Mouse (Mus musculus) CD4-positive, CD25-positive, alpha-beta regulatory T cell, adult 2 months (primary cell): ENCODE data around the gene Me3.

Experiments used
- DNase-seq: peaks from one replicate; pipeline ENCODE4 v3.0.0-alpha.2; 2012; ENCODE audit warnings: low read depth, low spot score

Me3 gene

DNA sequence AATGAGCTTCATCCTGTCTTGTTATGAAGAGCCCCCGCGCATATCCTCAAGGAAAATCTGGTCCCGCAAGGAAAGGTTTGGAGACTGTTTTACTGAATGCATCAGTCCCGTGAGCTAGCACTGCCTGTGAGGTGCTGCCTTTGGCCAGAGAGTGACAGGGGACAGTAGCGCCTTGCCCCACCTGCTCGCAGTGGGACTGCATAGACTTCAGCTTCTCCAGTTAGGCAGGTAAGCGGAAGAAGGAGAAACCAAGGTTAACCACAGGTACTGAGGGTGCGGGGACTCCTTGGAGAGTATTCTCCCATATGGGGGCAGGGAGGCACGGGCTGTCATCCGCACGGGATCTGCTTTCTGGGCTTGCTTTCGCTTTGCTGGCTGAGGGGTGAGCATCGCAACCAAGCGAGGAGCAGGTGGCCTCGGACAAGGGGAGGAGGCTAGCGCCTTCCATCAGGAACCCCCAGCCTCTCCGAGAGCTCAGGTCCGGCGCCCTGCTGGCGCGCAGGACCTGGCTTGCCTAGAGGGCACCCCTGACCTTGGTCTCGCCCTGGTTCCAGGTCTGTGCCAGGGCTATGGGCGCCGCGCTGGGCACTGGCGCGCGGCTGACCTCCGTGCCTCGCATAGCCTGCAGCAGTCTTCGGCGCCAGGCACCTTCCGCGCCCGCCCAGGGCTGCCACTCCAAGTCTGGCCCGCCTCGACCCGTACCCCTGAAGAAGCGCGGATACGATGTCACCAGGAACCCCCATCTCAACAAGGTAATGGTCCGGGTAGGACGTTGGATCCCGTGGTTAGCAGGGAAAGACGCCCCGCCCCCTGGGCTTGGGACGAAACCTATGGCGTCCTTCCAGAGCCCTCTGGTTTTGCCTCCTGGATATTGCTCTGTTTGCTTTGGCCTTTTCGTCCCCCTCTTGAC, at the start of gene Me3:
Me3 (plus strand) TSS at position 51 of the 910 bp plus-strand sequence.
- DNase-seq = no peak

DNA sequence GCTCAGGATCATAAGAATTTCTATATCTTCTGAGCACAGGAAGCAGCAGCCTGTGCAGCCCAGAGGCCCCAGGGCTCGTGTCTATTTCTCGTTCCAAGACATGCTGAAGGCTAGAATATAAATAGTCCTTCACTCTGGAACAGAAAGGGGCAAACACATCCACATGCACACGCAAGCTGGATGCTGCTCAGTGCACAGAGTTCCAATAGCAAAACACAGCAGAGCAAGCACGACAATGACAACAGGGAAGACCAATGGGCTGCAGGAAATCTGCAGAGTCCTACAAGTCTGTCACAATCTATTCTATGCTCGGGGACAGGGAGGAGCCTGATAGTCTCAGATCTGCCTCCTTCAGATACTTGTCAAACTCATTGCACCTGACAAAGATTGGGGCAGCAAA, 42.2 kb upstream of the Me3 start:
- DNase-seq = no peak

DNA sequence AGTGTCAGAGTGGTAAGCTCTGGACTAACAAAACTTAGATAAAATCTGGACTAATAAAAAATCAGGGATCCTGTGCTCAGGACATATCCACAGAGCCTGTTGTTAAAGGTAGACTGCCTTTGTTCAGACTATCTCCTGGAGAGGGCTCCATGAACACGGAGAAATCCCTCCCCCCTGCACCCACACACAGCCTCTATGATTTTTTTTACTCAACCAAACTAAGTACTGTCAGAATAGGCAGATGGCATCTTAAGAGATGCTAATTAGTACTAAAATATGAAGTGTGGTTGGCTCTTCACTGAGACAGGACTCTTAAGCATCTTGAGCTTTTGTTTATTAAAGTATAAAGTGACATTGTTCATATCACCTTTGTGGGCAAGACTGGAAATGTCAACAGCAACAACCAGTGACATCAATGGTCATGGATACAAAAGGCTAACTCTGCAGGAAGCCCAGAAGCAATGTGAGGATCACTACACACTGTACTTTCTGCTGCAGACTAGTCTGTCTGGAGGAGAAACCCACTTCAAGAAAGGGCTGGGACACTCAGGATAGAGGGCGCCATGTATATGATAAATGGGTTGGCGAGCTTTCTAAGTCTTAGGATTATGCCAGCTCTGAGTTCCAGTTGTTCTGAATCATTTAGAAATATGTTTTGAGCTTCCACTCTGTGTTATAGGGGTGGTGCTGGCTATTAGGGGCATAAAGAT, 41.5 kb upstream of the Me3 start:
- DNase-seq = no peak

GRCm38 (mm10) chr7:89595813-89596212, 36.4 kb upstream of the Me3 start:
- no peak for DNase-seq

DNA sequence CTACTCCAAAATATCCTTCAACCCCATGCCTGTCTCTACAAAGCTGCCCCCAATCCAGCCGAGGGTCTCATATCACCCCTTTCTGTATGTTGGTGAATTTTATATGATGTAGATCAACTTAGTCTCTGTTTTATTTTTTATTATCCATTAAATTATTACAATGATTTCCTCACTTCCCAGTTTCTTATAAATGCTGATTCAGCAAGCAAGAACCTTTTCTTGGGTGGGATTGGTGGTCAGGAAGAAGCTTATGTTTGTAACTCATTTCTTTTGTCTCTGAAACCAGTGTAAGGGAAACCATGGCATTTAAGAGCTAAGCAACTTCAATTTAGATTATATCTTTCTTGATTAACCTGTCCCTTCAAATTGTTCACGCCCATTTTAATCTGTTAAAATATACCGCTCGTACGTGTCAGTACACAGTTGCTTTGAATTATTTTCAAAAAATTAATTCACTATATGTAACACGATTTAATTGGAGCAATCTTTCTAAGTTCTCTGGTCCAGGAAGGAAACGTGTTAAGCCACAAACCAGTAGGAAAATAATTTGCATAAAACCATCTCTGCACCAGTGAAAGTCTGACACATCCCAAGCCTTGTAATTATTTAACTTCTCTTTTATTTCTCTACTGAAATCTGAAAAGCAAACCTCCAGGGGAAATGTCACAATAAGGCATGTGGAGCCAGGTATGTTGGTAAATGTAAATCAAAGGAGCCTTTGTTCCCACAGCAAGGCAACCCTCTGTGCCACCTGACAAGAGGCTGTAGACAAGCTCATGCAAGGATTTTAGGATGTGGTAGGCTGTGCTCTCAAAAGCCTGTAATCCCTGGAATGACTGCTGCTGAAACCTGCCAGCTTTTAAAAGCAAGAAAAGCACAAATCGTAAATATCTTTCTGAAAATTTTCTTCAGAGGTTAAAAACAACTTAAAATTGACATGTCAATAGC, 26.3 kb upstream of the Me3 start:
- DNase-seq = no peak

DNA sequence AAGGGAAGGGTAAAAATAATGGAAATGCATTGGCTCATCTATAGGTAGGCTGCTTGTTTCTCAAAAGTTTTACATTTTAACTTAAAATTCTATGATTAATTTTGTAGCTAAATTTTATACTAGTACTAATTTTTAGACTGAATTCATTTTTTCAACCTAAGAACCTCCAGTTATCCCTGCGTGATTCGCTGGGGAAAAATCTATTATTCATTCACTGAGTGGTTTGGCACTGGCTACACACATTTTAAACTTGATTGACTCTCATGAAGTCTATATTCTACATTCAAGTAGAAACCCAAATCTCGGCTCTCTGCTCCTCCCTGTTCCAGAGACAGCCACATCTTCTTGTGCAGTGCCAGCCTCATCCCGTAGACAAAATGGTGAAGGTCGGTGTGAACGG, 24.9 kb upstream of the Me3 start:
- DNase-seq = no peak

- DNase-seq = no peak
Measured at GRCm38 (mm10) chr7:89611236-89611635, 21.0 kb upstream of the Me3 start.

- DNase-seq = peak; percentile 25
Measured at GRCm38 (mm10) chr7:89616235-89616634, 16.0 kb upstream of the Me3 start.

DNA sequence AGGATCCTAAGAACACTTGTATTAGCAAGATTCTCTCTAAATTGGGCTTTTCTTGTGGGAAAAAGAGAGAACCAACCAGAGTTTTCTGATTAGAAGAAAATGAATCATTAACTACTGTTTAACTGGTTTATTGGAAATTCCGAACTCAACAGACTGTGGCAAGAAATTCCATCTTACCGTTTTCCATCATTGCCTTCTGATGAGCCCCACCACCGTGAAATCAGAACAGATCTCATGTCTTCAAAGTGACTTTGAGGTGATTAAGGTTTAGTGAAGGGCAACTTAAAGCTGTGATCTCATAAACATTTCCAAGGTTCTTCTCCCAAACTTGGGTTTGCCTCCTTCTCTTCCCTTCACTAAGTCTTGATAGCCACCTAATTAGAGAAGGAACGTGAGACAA, 8.9 kb upstream of the Me3 start:
- DNase-seq = no peak

DNA sequence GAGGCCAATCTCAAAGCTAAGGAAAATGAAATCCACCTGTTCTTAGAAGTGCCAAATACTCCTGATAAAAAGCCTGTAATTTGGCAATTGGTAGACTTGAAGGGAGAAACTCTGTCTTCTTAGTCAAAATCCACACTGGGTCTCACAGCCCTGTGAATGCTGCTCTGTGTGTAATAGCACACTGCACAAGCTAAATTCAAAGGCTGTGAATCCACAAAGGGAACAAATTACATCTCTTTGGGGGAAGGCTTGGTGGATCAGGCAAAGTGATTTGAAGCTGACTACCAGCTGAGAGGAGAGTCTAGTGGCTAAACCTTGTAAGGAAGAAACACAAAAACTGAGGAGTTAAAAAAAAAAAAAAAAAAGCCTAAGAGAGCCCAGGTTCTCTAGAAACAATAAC, 4.8 kb upstream of the Me3 start:
- DNase-seq = no peak

DNA sequence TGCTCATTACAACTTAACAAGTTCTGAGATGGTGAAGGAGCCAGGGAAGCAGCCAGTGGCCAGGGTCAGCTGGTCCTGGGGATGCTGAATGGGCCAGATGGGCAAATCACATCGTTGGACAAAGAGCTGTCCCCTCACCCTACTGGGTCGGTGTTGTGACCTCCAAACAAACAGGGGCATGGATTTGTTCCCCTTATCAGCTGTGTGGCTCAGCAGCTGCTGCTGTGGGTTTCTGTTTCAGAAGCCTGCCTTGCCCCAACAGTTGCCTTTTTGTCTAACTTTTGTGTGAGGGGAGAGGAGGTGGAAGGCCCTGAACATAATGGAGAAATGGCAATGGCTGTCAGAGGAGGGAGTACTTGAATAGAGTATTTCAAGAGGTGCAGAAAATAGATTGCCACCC, 4.2 kb upstream of the Me3 start:
- DNase-seq = no peak

GRCm38 (mm10) chr7:89629006-89629405, 3.2 kb upstream of the Me3 start:
- no peak for DNase-seq

DNA sequence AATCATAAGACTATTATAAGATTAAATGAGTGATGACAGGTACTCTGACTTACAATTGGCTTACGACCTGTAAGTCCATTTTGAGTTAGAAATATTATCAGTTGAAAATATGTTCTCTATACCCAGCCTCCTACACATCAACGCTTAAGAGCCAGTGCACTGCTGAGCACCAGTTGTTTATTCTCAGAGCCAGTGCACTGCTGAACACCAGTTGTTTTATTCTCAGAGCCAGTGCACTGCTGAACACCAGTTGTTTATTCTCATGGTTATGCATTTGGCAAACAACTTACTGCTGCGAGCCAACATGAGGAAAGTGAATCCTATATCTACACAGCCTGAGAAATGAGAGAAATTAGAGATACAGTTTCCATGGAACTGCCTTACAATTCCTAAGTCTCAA, 2.3 kb upstream of the Me3 start:
- DNase-seq = no peak

DNA sequence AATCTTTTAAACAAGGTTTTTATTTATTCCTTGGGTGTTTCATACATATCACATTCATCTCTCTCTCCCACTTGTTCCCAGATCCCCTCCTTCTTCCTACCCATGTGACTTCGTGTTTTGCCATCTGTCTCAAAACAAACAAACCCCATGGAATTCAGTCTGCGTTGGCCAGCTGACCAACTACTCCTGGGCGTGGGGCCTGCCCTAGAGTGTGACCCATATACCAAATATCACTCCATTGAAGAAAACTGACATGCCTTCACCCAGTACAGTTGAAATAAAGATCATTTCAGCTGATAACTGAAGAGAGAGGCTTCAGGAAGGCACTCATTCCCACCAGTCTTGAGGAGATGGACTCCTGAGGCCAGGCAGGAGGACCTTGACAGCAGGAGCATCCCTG, 1.4 kb upstream of the Me3 start:
- DNase-seq = no peak

- DNase-seq = no peak
Measured at GRCm38 (mm10) chr7:89640533-89640932, 8.3 kb downstream of the Me3 start.

- DNase-seq = no peak
Measured at GRCm38 (mm10) chr7:89640944-89641661, 8.9 kb downstream of the Me3 start.

- DNase-seq = no peak
Measured at GRCm38 (mm10) chr7:89645015-89645414, 12.8 kb downstream of the Me3 start.

- no peak for DNase-seq
Measured at GRCm38 (mm10) chr7:89647864-89648263, 15.7 kb downstream of the Me3 start.

DNA sequence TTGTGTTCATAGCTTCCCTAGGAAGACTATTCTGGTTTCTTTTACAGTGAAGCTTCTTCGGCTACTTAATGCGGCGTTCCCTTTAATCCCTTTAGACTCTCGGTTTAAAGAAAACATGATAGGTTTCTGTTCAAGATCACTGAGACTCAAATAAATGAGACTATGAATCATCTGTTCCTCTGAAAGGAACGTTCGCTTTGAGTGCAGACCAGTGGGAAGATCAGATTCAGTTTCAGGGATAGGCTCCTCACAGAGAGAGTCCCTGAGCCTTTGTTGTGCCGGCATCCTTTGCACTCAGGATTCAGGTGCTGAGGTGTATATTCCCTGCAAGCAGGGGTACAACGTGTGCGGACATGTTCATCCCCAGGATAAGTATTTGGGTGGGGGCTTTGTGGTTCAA, 25.0 kb downstream of the Me3 start:
- DNase-seq = no peak

GRCm38 (mm10) chr7:89657692-89658212, 25.6 kb downstream of the Me3 start:
- DNase-seq = no peak

DNA sequence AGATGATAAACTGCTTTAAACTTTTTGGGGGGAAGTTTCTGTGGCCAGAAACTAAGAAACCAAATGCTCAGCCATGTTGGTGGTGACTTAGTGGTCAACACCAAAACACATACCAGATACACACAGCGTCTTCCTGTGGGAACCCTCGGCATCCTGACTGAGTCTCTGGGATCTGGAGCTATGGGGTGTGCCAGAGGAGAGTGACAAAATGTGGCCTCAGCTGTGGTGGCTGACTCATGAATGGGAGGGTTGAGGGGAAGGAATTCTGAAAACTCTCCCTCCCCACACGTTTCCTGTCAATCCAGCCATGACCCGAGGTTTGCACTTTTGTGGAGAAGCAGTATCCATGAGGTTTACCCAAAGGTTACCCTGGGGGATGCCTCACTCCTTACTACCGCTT, 32.0 kb downstream of the Me3 start:
- DNase-seq = no peak
